Mouse (Mus musculus) heart, adult 10 weeks (tissue): ENCODE measurements around the gene Zfp560. TPM values are rescaled to one million over a fixed set of nuclear protein-coding genes. Genes with fewer than 3 reads are reported as not detected.

Source experiments
- polyA plus RNA-seq: library from polyadenylated mRNA; stranded (reverse); fragments of 350-450 nt; fragmentation: Illumina TruSeq; extraction: RNeasy Lipid Tissue Mini Kit (QIAGEN cat#74804); gene quantifications from one replicate; pipeline ENCODE4 v1.2.3, GENCODE M21; 2014; ENCODE audit warnings: low read depth, low replicate concordance

The Zfp560 gene
- polyA plus RNA-seq, result 17.6 TPM

GRCm38 (mm10) chr9:20384532-20385342 is at the start of gene Zfp560:
Gene Zfp560 (minus strand): TSS chr9:20385177.

DNA sequence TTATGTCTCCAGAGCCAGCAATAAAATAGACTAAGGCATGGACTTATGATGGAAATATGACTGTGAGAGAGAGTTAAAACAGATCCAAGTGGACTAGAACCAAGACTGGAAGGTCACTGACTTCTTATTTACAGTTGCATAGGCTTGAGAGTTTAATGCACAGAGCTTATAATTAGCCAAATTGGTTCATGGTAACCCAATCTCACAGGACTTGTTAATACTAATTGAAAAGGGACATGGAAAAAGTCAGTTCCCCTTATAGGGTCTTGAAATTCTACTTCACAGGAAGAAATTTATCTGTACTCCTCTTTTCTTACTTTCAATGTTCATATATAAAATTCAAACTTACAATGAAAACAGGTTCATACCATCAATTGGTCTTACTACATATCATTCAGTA is 49.0 kb downstream of the Zfp560 start, which contains the start of gene Olfr18:
Gene Olfr18 (minus strand): TSS at position 101 of the 400 bp plus-strand sequence.

GRCm38 (mm10) chr9:20298232-20298631 is 86.7 kb downstream of the Zfp560 start, which contains the start of gene Olfr873:
Gene Olfr873 (plus strand): TSS chr9:20298532.

Other genes starting within 250 kb of the Zfp560 start
- not detected for gene Olfr870, start 211.1 kb downstream of the Zfp560 start, polyA plus RNA-seq
- not detected for gene Olfr871, start 173.0 kb downstream of the Zfp560 start, polyA plus RNA-seq
- gene Olfr872, start 148.1 kb downstream of the Zfp560 start, polyA plus RNA-seq, result not detected
- not detected for gene Olfr39, start 102.8 kb downstream of the Zfp560 start, polyA plus RNA-seq
- gene Olfr873, start 86.6 kb downstream of the Zfp560 start, polyA plus RNA-seq, result not detected
- gene Olfr18, start 49.1 kb downstream of the Zfp560 start, polyA plus RNA-seq, result not detected
- gene Zfp26, start 75.0 kb upstream of the Zfp560 start, polyA plus RNA-seq, result 4.7 TPM
- 10.9 TPM for gene Zfp426, start 107.6 kb upstream of the Zfp560 start, polyA plus RNA-seq
- gene Zfp266, start 136.2 kb upstream of the Zfp560 start, polyA plus RNA-seq, result 12.7 TPM
- gene Zfp846, start 196.1 kb upstream of the Zfp560 start, polyA plus RNA-seq, result 2.7 TPM